Mouse (Mus musculus) adrenal gland, adult 2 months (tissue): Measurements from ENCODE around the gene Ostn. TPM values are rescaled to one million over a fixed set of nuclear protein-coding genes. Genes with fewer than 3 reads are reported as not detected.

Experiments used
- DNase-seq: peaks from one replicate; pipeline ENCODE4 v3.0.0; 2021
- polyA plus RNA-seq: library from polyadenylated mRNA; depleted of rRNA; stranded (reverse); fragments of >200 nt; gene quantifications from 2 replicates; pipeline ENCODE4 v1.2.3, GENCODE M21; 2012; rRNA removed
- total RNA-seq, 2 experiments: library from RNA; stranded (reverse); gene quantifications; 2 replicates each; pipeline ENCODE4 v1.2.3; 2021

The Ostn gene
- total and polyA plus RNA-seq, 3 experiments = not detected

GRCm38 (mm10) chr16:27387634-27388611 is 80.6 kb downstream of the Ostn start:
- no peak for DNase-seq

- DNase-seq = peak; percentile 92
These were observed 81.6 kb downstream of the Ostn start, which contains the start of gene Ccdc50 for GRCm38 (mm10) chr16:27388761-27389451. TSS of gene Ccdc50 (plus strand) at chr16:27388869.

GRCm38 (mm10) chr16:27389534-27390282 is 82.4 kb downstream of the Ostn start:
- peak; percentile 30 for DNase-seq

GRCm38 (mm10) chr16:27390306-27390705 is 83.0 kb downstream of the Ostn start:
- DNase-seq = no peak

GRCm38 (mm10) chr16:27391845-27392244 is 84.6 kb downstream of the Ostn start:
- no peak for DNase-seq

- no peak for DNase-seq
These were observed 88.2 kb downstream of the Ostn start for GRCm38 (mm10) chr16:27395251-27396037.

GRCm38 (mm10) chr16:27396951-27397350 is 89.7 kb downstream of the Ostn start:
- no peak for DNase-seq

- no peak for DNase-seq
These were observed 91.9 kb downstream of the Ostn start for GRCm38 (mm10) chr16:27399026-27399718.

- DNase-seq = no peak
These were observed 92.5 kb downstream of the Ostn start for GRCm38 (mm10) chr16:27399719-27400253.

Other genes starting within 250 kb of the Ostn start
- not detected for gene Uts2b, start 62.8 kb downstream of the Ostn start, total RNA-seq
- not detected in 2 replicates for gene Uts2b, start 62.8 kb downstream of the Ostn start, polyA plus RNA-seq
- gene Ccdc50, start 81.4 kb downstream of the Ostn start, total RNA-seq = 10 to 100 TPM; 81.4 to 87.1 TPM
- gene Ccdc50, start 81.4 kb downstream of the Ostn start, polyA plus RNA-seq = 17.9 and 28.6 TPM in 2 replicates